Mouse (Mus musculus): ENCODE measurements at regions not wholly inside any gene's neighbourhood (a gene's known extent, or its start where the extent isn't known, plus 50 kb on each side); places are given as distances from the start of the nearest gene placed in this dataset.

DNA sequence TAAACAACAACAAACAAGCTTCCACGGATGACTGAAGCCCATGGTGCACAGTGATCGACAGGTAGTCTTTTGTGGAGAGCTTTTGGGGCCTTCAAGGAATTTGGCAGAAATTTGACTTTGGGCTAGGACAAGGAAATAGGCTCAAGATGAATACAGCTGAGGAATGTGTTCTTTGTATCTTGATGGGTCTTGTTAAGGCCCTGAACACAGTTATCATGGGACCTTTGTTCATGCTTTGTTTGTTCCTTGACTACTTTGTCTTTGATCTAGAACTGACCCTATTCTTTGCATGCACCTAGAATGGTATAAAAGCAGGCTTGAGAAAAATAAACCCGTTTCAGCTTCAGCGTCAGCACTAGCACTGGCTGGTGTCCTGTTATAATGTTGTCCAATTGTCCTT, 168.1 kb upstream of the Sp8 start:
- H3K27ac ChIP-seq (ENCODE audit: low read depth, low read length), result no peak overlapping the region
- no peaks in the 10 kb centered on the region for H3K4me1 ChIP-seq (replicated peaks; ENCODE audit: control insufficient read depth, insufficient read depth, low read length)
- DNase-seq (ENCODE audit: low spot score), result no peak
- no peak overlapping the region for H3K9ac ChIP-seq (ENCODE audit: low read depth, low read length)
- no peak for ATAC-seq (ENCODE audit: low FRiP score)
- H3K9me3 ChIP-seq (ENCODE audit: control insufficient read depth, low read length), result no peaks in the 10 kb centered on the region
- H3K36me3 ChIP-seq (ENCODE audit: control insufficient read depth, insufficient read depth, low read length), result no peaks in the 10 kb centered on the region
- no peak overlapping the region for H3K4me3 ChIP-seq (ENCODE audit: low read depth, low read length)
- 81% methylated on average over 4 of the region's 4 CpGs for WGBS
- H3K4me2 ChIP-seq (replicated peaks; ENCODE audit: low read depth, low read length), result no peak overlapping the region
- H3K27me3 ChIP-seq (ENCODE audit: control insufficient read depth, insufficient read depth, low read length), result no peaks in the 10 kb centered on the region

DNA sequence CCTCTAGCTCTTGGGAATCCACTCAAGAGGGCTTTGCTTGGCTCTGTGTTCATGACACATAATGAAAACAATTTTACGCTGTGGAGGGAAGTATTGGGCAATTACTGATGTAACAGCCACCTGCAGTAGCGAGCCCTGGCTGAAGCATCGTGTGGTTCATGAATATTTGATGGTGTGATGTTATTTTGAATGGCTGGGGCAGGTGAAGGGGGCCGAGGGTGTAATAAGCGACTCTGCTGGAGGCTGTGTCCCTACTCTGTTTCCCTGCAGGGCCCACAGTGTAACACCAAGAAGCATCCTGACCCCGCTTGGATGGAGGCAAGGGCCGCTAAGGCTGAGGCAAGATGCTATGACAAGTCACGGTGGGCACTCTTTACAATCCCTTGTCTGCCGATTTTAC, 184.6 kb upstream of the Sp8 start:
- peak; percentile 79 for ATAC-seq (ENCODE audit: low FRiP score)
- peak; percentile 50 for DNase-seq (ENCODE audit: low spot score)
- peaks cover 29% of the 10 kb centered on the region for H3K27me3 ChIP-seq (ENCODE audit: control insufficient read depth, insufficient read depth, low read length)
- H3K4me2 ChIP-seq (replicated peaks; ENCODE audit: low read depth, low read length), result no peak overlapping the region
- H3K27ac ChIP-seq (ENCODE audit: low read depth, low read length), result no peak overlapping the region
- H3K9me3 ChIP-seq (ENCODE audit: control insufficient read depth, low read length), result no peaks in the 10 kb centered on the region
- H3K4me3 ChIP-seq (ENCODE audit: low read depth, low read length), result no peak overlapping the region
- no peak overlapping the region for H3K9ac ChIP-seq (ENCODE audit: low read depth, low read length)
- 12% methylated on average over 9 of the region's 9 CpGs for WGBS
- no peaks in the 10 kb centered on the region for H3K4me1 ChIP-seq (replicated peaks; ENCODE audit: control insufficient read depth, insufficient read depth, low read length)
- no peaks in the 10 kb centered on the region for H3K36me3 ChIP-seq (ENCODE audit: control insufficient read depth, insufficient read depth, low read length)

- no peaks in the 10 kb centered on the region for H3K9me3 ChIP-seq (ENCODE audit: control insufficient read depth, low read length)
- H3K4me2 ChIP-seq (replicated peaks; ENCODE audit: low read depth, low read length), result no peak overlapping the region; the same call in 1 of the 2 replicates
- H3K27ac ChIP-seq (ENCODE audit: low read depth, low read length), result no peak overlapping the region; the same call in 1 of the 2 replicates
- no peak overlapping the region for H3K9ac ChIP-seq (ENCODE audit: low read depth, low read length)
- no peaks in the 10 kb centered on the region for H3K36me3 ChIP-seq (ENCODE audit: control insufficient read depth, insufficient read depth, low read length)
- DNase-seq (ENCODE audit: low spot score) (no peak), ATAC-seq (ENCODE audit: low FRiP score) (peak; percentile 54)
- no peak overlapping the region for H3K4me3 ChIP-seq (ENCODE audit: low read depth, low read length)
- peaks cover 29% of the 10 kb centered on the region for H3K27me3 ChIP-seq (ENCODE audit: control insufficient read depth, insufficient read depth, low read length)
- no peaks in the 10 kb centered on the region for H3K4me1 ChIP-seq (replicated peaks; ENCODE audit: control insufficient read depth, insufficient read depth, low read length)
- WGBS, result 3% methylated on average over 5 of the region's 5 CpGs
Measured at GRCm38 (mm10) chr12:118661214-118661486, 185.0 kb upstream of the Sp8 start.

DNA sequence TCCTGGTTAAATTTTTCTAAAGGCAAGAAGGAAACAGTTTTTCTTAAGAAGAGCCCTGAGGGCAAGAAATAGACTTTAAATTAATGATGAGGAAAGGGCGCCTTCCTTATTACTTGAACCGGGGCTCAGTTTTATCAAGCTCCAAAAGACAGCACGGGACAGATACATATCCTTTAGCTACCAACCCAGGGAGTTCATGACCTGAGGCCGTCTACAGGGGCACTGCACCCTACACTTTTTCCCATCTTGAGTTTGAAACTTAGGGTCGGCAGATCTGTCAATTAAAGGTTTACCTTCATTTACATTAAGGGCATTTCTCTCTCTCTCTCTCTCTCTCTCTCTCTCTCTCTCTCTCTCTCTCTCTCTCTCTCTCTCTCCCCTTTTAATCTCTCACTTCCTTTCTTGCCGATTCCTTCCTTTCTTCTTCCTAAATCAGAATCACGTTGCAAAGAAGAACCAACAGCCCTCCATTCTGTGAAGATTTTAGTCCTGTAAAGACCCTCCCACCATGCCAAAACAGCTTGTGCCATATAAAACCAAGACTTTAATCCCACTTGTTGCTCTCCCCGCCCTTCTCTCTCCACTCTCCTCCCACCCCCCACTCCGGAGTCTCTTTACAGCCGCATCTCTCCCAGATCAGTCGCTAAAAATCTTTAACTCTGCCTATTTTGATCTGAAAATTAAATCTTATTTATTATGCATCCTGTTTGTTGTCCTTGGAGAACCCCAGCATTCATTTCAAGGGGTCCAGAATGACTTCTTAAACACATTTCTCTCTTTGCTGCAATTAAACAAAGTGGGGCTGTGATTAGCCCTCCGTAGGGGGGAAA, 185.5 kb upstream of the Sp8 start:
- H3K27ac ChIP-seq (ENCODE audit: low read depth, low read length), result no peak overlapping the region
- ATAC-seq (ENCODE audit: low FRiP score) (no peak), DNase-seq (ENCODE audit: low spot score) (peak; percentile 52)
- no peak overlapping the region for H3K9ac ChIP-seq (ENCODE audit: low read depth, low read length)
- H3K4me2 ChIP-seq (replicated peaks; ENCODE audit: low read depth, low read length), result no peak overlapping the region; the same call in 1 of the 2 replicates
- H3K27me3 ChIP-seq (ENCODE audit: control insufficient read depth, insufficient read depth, low read length), result peaks cover 24% of the 10 kb centered on the region
- no peaks in the 10 kb centered on the region for H3K4me1 ChIP-seq (replicated peaks; ENCODE audit: control insufficient read depth, insufficient read depth, low read length)
- no peaks in the 10 kb centered on the region for H3K36me3 ChIP-seq (ENCODE audit: control insufficient read depth, insufficient read depth, low read length)
- no peaks in the 10 kb centered on the region for H3K9me3 ChIP-seq (ENCODE audit: control insufficient read depth, low read length)
- no peak overlapping the region for H3K4me3 ChIP-seq (ENCODE audit: low read depth, low read length)
- 4% methylated on average over 12 of the region's 12 CpGs for whole genome bisulfite sequencing

DNA sequence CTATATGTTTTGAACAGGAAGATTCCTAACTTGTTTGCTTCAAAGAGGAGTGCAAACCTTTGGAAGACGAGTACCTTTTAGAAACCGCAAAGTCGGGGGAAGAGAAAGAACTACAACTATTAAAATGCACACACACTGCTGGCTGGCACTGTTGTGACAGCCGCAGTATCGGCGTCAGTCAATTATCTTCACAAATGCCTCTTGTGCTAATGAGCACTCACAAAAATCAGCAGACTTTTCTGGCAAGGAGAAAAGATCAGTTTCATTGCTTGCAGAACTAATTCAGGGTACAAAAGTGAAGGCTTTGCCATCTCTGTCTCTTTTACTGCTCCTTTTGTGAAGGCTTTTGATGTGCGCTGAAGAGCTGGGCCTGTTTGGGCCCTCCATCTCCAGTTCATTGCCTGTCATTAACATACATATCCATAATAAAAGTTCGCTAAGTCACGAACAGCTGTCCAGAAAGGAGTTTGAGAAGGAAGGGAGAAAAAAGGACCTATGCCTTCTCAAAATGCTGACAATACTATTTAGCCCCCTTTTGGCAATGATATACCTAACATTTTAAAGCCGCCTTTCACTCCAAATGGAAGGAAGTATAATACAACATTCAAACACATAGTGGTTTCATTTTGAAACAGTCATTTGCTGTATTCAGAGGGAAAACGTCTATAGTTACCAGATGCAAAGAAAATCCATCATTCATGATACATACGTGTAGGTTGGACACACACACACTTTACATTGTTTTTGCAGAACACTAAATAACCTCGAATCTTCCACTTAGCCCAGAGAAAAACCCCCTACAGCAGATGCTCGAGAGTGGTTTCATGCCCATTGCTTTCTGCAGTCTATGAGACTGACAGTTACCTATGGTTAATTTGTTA, 186.6 kb upstream of the Sp8 start:
- 18% methylated on average over 14 of the region's 14 CpGs for WGBS
- DNase-seq (ENCODE audit: low spot score), result peak; percentile 38

GRCm38 (mm10) chr12:118650483-118651160, 195.5 kb upstream of the Sp8 start:
- peak; percentile 84 for DNase-seq (ENCODE audit: low spot score)
- peaks cover 3% of the 10 kb centered on the region for H3K4me1 ChIP-seq (replicated peaks; ENCODE audit: control insufficient read depth, insufficient read depth, low read length)
- 10% methylated on average over 4 of the region's 4 CpGs for WGBS

More for the DNA sequence above, 186.6 kb upstream of the Sp8 start:
- H3K9ac ChIP-seq (ENCODE audit: low read depth, low read length), result no peak overlapping the region
- H3K4me3 ChIP-seq (ENCODE audit: low read depth, low read length), result no peak overlapping the region
- no peak overlapping the region for H3K4me2 ChIP-seq (replicated peaks; ENCODE audit: low read depth, low read length)
- H3K27me3 ChIP-seq (ENCODE audit: control insufficient read depth, insufficient read depth, low read length), result peaks cover 31% of the 10 kb centered on the region
- no peak overlapping the region for H3K27ac ChIP-seq (ENCODE audit: low read depth, low read length)
- H3K9me3 ChIP-seq (ENCODE audit: control insufficient read depth, low read length), result no peaks in the 10 kb centered on the region
- H3K4me1 ChIP-seq (replicated peaks; ENCODE audit: control insufficient read depth, insufficient read depth, low read length), result no peaks in the 10 kb centered on the region
- no peaks in the 10 kb centered on the region for H3K36me3 ChIP-seq (ENCODE audit: control insufficient read depth, insufficient read depth, low read length)
- ATAC-seq (ENCODE audit: low FRiP score), result peak; percentile 68

GRCm38 (mm10) chr12:118649323-118649973, 196.7 kb upstream of the Sp8 start:
- H3K36me3 ChIP-seq (ENCODE audit: control insufficient read depth, insufficient read depth, low read length), result no peaks in the 10 kb centered on the region
- WGBS, result 82% methylated on average over 3 of the region's 3 CpGs
- peaks cover 48% of the 10 kb centered on the region for H3K27me3 ChIP-seq (ENCODE audit: control insufficient read depth, insufficient read depth, low read length)
- peaks cover 3% of the 10 kb centered on the region for H3K4me1 ChIP-seq (replicated peaks; ENCODE audit: control insufficient read depth, insufficient read depth, low read length)
- H3K4me2 ChIP-seq (replicated peaks; ENCODE audit: low read depth, low read length), result no peak overlapping the region
- H3K9ac ChIP-seq (ENCODE audit: low read depth, low read length), result no peak overlapping the region
- ATAC-seq (ENCODE audit: low FRiP score), result no peak
- H3K4me3 ChIP-seq (ENCODE audit: low read depth, low read length), result no peak overlapping the region
- no peaks in the 10 kb centered on the region for H3K9me3 ChIP-seq (ENCODE audit: control insufficient read depth, low read length)
- H3K27ac ChIP-seq (ENCODE audit: low read depth, low read length), result no peak overlapping the region
- no peak for DNase-seq (ENCODE audit: low spot score)

More at GRCm38 (mm10) chr12:118650483-118651160, 195.5 kb upstream of the Sp8 start:
- Histone ChIP-seq H3K36me3 (ENCODE audit: control insufficient read depth, insufficient read depth, low read length) (no peaks in the 10 kb centered on the region), H3K27me3 (ENCODE audit: control insufficient read depth, insufficient read depth, low read length) (peaks cover 51% of the 10 kb centered on the region), H3K27ac (ENCODE audit: low read depth, low read length) (peak overlapping the region; percentile 17; the same call in 1 of the 2 replicates), H3K4me2 (replicated peaks; ENCODE audit: low read depth, low read length) (no peak overlapping the region), H3K4me3 (ENCODE audit: low read depth, low read length) (no peak overlapping the region), H3K9me3 (ENCODE audit: control insufficient read depth, low read length) (no peaks in the 10 kb centered on the region), H3K9ac (ENCODE audit: low read depth, low read length) (no peak overlapping the region)
- peak; percentile 91 for ATAC-seq (ENCODE audit: low FRiP score)

DNA sequence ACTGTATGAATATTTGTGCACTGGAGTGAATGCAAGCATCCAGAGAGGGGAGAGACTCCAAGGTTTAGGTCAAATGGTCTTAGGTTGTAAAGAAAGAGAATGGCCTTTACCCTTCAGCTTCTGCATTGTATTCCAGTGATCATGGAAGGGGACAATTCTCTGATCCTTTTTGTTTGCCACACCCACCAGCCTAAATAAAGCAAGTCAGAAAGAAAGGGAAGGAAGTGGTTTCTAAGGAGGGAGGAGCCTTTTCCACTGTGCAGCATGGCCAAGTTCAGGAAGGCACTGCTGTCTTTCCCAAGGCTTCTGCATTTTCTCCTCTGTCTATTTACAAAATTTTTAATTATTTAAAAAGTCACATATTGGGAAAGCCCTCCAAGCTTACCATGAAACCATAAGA, 197.5 kb upstream of the Sp8 start:
- DNase-seq (ENCODE audit: low spot score) (no peak), ATAC-seq (ENCODE audit: low FRiP score) (no peak)
- H3K4me2 ChIP-seq (replicated peaks; ENCODE audit: low read depth, low read length), result no peak overlapping the region
- H3K4me1 ChIP-seq (replicated peaks; ENCODE audit: control insufficient read depth, insufficient read depth, low read length), result peaks cover 3% of the 10 kb centered on the region
- peaks cover 47% of the 10 kb centered on the region for H3K27me3 ChIP-seq (ENCODE audit: control insufficient read depth, insufficient read depth, low read length)
- no peak overlapping the region for H3K4me3 ChIP-seq (ENCODE audit: low read depth, low read length)
- H3K9me3 ChIP-seq (ENCODE audit: control insufficient read depth, low read length), result no peaks in the 10 kb centered on the region
- no peak overlapping the region for H3K27ac ChIP-seq (ENCODE audit: low read depth, low read length)
- H3K9ac ChIP-seq (ENCODE audit: low read depth, low read length), result no peak overlapping the region
- no peaks in the 10 kb centered on the region for H3K36me3 ChIP-seq (ENCODE audit: control insufficient read depth, insufficient read depth, low read length)
